Mouse (Mus musculus) kidney, adult 18-20 months (tissue): ENCODE results near the gene Rex2.
"Not testable (repeated sequence)": the region's sequence is repeated elsewhere in the genome, so short reads cannot be mapped to it uniquely, and the experiment has no call there.

Source experiments
- DNase-seq: peaks from one replicate; pipeline ENCODE4 v3.0.0; 2021

Gene Rex2

GRCm38 (mm10) chr4:147021550-147021949 is at the start of gene Rex2:
TSS of gene Rex2 (plus strand) at chr4:147021850.
- not testable (repeated sequence) for DNase-seq

- DNase-seq, result not testable (repeated sequence)
Measured at GRCm38 (mm10) chr4:146976581-146976980, 45.1 kb upstream of the Rex2 start.

- DNase-seq, result not testable (repeated sequence)
Measured at GRCm38 (mm10) chr4:147018400-147018799, 3.2 kb upstream of the Rex2 start.

GRCm38 (mm10) chr4:147026374-147026773 is 4.7 kb downstream of the Rex2 start:
- DNase-seq, result peak; percentile 2

GRCm38 (mm10) chr4:147031308-147032036 is 9.8 kb downstream of the Rex2 start:
- not testable (repeated sequence) for DNase-seq

- not testable (repeated sequence) for DNase-seq
Measured at GRCm38 (mm10) chr4:147063768-147064167, 42.1 kb downstream of the Rex2 start.

- DNase-seq, result not testable (repeated sequence)
Measured at GRCm38 (mm10) chr4:147065861-147066260, 44.2 kb downstream of the Rex2 start.

- DNase-seq, result not testable (repeated sequence)
Measured at GRCm38 (mm10) chr4:147066380-147066779, 44.7 kb downstream of the Rex2 start.

GRCm38 (mm10) chr4:147095641-147096040 is 74.0 kb downstream of the Rex2 start:
- not testable (repeated sequence) for DNase-seq

GRCm38 (mm10) chr4:147101666-147102626 is 80.3 kb downstream of the Rex2 start:
- DNase-seq, result not testable (repeated sequence)

- not testable (repeated sequence) for DNase-seq
Measured at GRCm38 (mm10) chr4:147103814-147104213, 82.2 kb downstream of the Rex2 start.
